ENCODE assay signal across 12 mouse cellular contexts in genomic region chr12:91495497-91496225, GRCm38 (mm10).
DNase-seq lines count a peak whose midpoint lies in the region; ATAC-seq and TF ChIP-seq lines count a peak whose summit lies in the region.
"Had no signal": no experiment of that assay in that cellular context is flagged by ENCODE, and none has a peak within 500 bp of the region (broad histone marks: within the 10 kb centered on the region; RNA-seq: fewer than 3 reads in every experiment).

No protein-coding gene starts in this region.

- no peak overlapping the region for H3K9ac ChIP-seq in intestine, postnatal 0 days (ENCODE audit: low read depth, low read length)
- H3K9ac ChIP-seq in intestine, embryonic 15.5 days = no peak overlapping the region
- H3K9ac ChIP-seq in hindbrain, embryonic 13.5 days = no peak overlapping the region; the same call in 1 of the 2 replicates
- H3K9ac ChIP-seq in midbrain, embryonic 16.5 days (ENCODE audit: low read depth, low read length) = no peak overlapping the region; the same call in 1 of the 2 replicates
- H3K9ac ChIP-seq in kidney, embryonic 16.5 days (replicated peaks; ENCODE audit: low read length) = no peak overlapping the region
- H3K9ac ChIP-seq: embryonic facial prominence, embryonic 13.5 days had no signal

- TF ChIP-seq CTCF in intestine, postnatal 0 days (IDR thresholded peaks at IDR 0.05; ENCODE audit: low read depth) = no peak

- peak overlapping the region; percentile 37 for H3K4me2 ChIP-seq in intestine, postnatal 0 days (replicated peaks; ENCODE audit: low read depth)
- no peak overlapping the region for H3K4me2 ChIP-seq in intestine, embryonic 15.5 days (replicated peaks)
- no peak overlapping the region for H3K4me2 ChIP-seq in hindbrain, embryonic 13.5 days
- peak overlapping the region; percentile 40 for H3K4me2 ChIP-seq in midbrain, embryonic 16.5 days (ENCODE audit: low read length)
- no peak overlapping the region for H3K4me2 ChIP-seq in kidney, embryonic 16.5 days (replicated peaks; ENCODE audit: low read depth, low read length)
- H3K4me2 ChIP-seq: embryonic facial prominence, embryonic 13.5 days had no signal

- H3K9me3 ChIP-seq in intestine, postnatal 0 days (ENCODE audit: control insufficient read depth) = no peaks in the 10 kb centered on the region
- H3K9me3 ChIP-seq in intestine, embryonic 15.5 days = no peaks in the 10 kb centered on the region
- no peaks in the 10 kb centered on the region for H3K9me3 ChIP-seq in forebrain, embryonic 10.5 days
- H3K9me3 ChIP-seq in hindbrain, embryonic 13.5 days = no peaks in the 10 kb centered on the region
- no peaks in the 10 kb centered on the region for H3K9me3 ChIP-seq in midbrain, embryonic 16.5 days (replicated peaks; ENCODE audit: control insufficient read depth, low read length, poor library complexity, severe bottlenecking)
- no peaks in the 10 kb centered on the region for H3K9me3 ChIP-seq in kidney, embryonic 16.5 days (ENCODE audit: low read length)
- H3K9me3 ChIP-seq: embryonic facial prominence, embryonic 13.5 days had no signal

- 42% methylated on average over 11 of the region's 11 CpGs for WGBS in intestine, postnatal 0 days
- 44% methylated on average over 11 of the region's 11 CpGs for WGBS in intestine, embryonic 15.5 days
- WGBS in forebrain, embryonic 10.5 days = 51% methylated on average over 11 of the region's 11 CpGs
- 54% methylated on average over 11 of the region's 11 CpGs for WGBS in hindbrain, embryonic 13.5 days
- 36% methylated on average over 10 of the region's 11 CpGs for WGBS in midbrain, embryonic 16.5 days
- WGBS in kidney, embryonic 16.5 days = 66% methylated on average over 10 of the region's 11 CpGs

- no peak for ATAC-seq in intestine, postnatal 0 days
- no peak for ATAC-seq in intestine, embryonic 15.5 days
- 0 out of 2 replicates have a peak, but pooled peaks have one; percentile 28 for ATAC-seq in hindbrain, embryonic 13.5 days (ENCODE audit: low FRiP score)
- peak; percentile 64; the same call in 1 of the 2 replicates for ATAC-seq in midbrain, embryonic 16.5 days
- no peak for ATAC-seq in kidney, embryonic 16.5 days (ENCODE audit: low FRiP score, low TSS enrichment)

- H3K27ac ChIP-seq in intestine, postnatal 0 days (ENCODE audit: low read depth, low read length) = no peak overlapping the region
- no peak overlapping the region for H3K27ac ChIP-seq in intestine, embryonic 15.5 days
- peak overlapping the region; percentile 66 for H3K27ac ChIP-seq in forebrain, embryonic 10.5 days
- peak overlapping the region; percentile 48 for H3K27ac ChIP-seq in hindbrain, embryonic 13.5 days
- no peak overlapping the region for H3K27ac ChIP-seq in midbrain, embryonic 16.5 days (ENCODE audit: low read length)
- no peak overlapping the region for H3K27ac ChIP-seq in kidney, embryonic 16.5 days (ENCODE audit: low read length)
- H3K27ac ChIP-seq: embryonic facial prominence, embryonic 13.5 days; kidney, postnatal 0 days had no signal

- no peaks in the 10 kb centered on the region for H3K27me3 ChIP-seq in intestine, postnatal 0 days (replicated peaks; ENCODE audit: control insufficient read depth, insufficient read depth, low read length)
- no peaks in the 10 kb centered on the region for H3K27me3 ChIP-seq in intestine, embryonic 15.5 days (replicated peaks)
- no peaks in the 10 kb centered on the region for H3K27me3 ChIP-seq in forebrain, embryonic 10.5 days (ENCODE audit: poor library complexity, severe bottlenecking)
- H3K27me3 ChIP-seq in hindbrain, embryonic 13.5 days = no peaks in the 10 kb centered on the region
- no peaks in the 10 kb centered on the region for H3K27me3 ChIP-seq in midbrain, embryonic 16.5 days (ENCODE audit: control insufficient read depth, insufficient read depth, low read depth, low read length)
- H3K27me3 ChIP-seq in kidney, embryonic 16.5 days (ENCODE audit: insufficient read depth, low read length) = no peaks in the 10 kb centered on the region
- H3K27me3 ChIP-seq: embryonic facial prominence, embryonic 13.5 days had no signal

- no peaks in the 10 kb centered on the region for H3K4me1 ChIP-seq in intestine, postnatal 0 days (replicated peaks; ENCODE audit: control insufficient read depth, insufficient read depth, low read length)
- no peaks in the 10 kb centered on the region for H3K4me1 ChIP-seq in intestine, embryonic 15.5 days (replicated peaks)
- peaks cover 23% of the 10 kb centered on the region for H3K4me1 ChIP-seq in forebrain, embryonic 10.5 days
- peaks cover 20% of the 10 kb centered on the region for H3K4me1 ChIP-seq in hindbrain, embryonic 13.5 days (replicated peaks)
- peaks cover 12% of the 10 kb centered on the region for H3K4me1 ChIP-seq in midbrain, embryonic 16.5 days (ENCODE audit: control insufficient read depth, insufficient read depth, low read length)
- no peaks in the 10 kb centered on the region for H3K4me1 ChIP-seq in kidney, embryonic 16.5 days (ENCODE audit: insufficient read depth, low read length)

- no peak for DNase-seq in forebrain, embryonic 10.5 days (ENCODE audit: extremely low spot score, low spot score)
- no peak for DNase-seq in layer of hippocampus, adult 9-10 months (ENCODE audit: low spot score)
- no peak for DNase-seq in cerebellum, adult 8-10 months
- DNase-seq: adrenal gland, adult 8-10 months; gastrocnemius, postnatal 36 days had no signal

- no peaks in the 10 kb centered on the region for H3K36me3 ChIP-seq in intestine, postnatal 0 days (ENCODE audit: control insufficient read depth, insufficient read depth)
- H3K36me3 ChIP-seq in intestine, embryonic 15.5 days = no peaks in the 10 kb centered on the region
- H3K36me3 ChIP-seq in forebrain, embryonic 10.5 days (replicated peaks) = no peaks in the 10 kb centered on the region
- no peaks in the 10 kb centered on the region for H3K36me3 ChIP-seq in hindbrain, embryonic 13.5 days
- H3K36me3 ChIP-seq in midbrain, embryonic 16.5 days (ENCODE audit: control insufficient read depth, insufficient read depth, low read length) = no peaks in the 10 kb centered on the region
- no peaks in the 10 kb centered on the region for H3K36me3 ChIP-seq in kidney, embryonic 16.5 days (ENCODE audit: insufficient read depth, low read length)
- H3K36me3 ChIP-seq: embryonic facial prominence, embryonic 13.5 days had no signal

- H3K4me3 ChIP-seq in intestine, postnatal 0 days (ENCODE audit: low read depth, low read length) = no peak overlapping the region
- H3K4me3 ChIP-seq in intestine, embryonic 15.5 days (replicated peaks) = no peak overlapping the region
- no peak overlapping the region for H3K4me3 ChIP-seq in forebrain, embryonic 10.5 days
- no peak overlapping the region for H3K4me3 ChIP-seq in hindbrain, embryonic 13.5 days
- H3K4me3 ChIP-seq in midbrain, embryonic 16.5 days (ENCODE audit: low read depth, low read length) = no peak overlapping the region
- H3K4me3 ChIP-seq in kidney, embryonic 16.5 days (ENCODE audit: low read length) = no peak overlapping the region
- H3K4me3 ChIP-seq: embryonic facial prominence, embryonic 13.5 days had no signal

Comparison
In these comparisons a context has a peak if more than half of its experiments do, and no peak if none do; other contexts are left out.
1. H3K4me2 ChIP-seq: peak in intestine, postnatal 0 days (single experiment) and midbrain, embryonic 16.5 days (single experiment); none in intestine, embryonic 15.5 days (single experiment), hindbrain, embryonic 13.5 days (single experiment) and kidney, embryonic 16.5 days (single experiment).
2. ATAC-seq: peak in hindbrain, embryonic 13.5 days (single experiment) and midbrain, embryonic 16.5 days (single experiment); none in intestine, postnatal 0 days (single experiment), intestine, embryonic 15.5 days (single experiment) and kidney, embryonic 16.5 days (single experiment).
3. H3K27ac ChIP-seq: peak in forebrain, embryonic 10.5 days (single experiment) and hindbrain, embryonic 13.5 days (single experiment); none in intestine, postnatal 0 days (single experiment), intestine, embryonic 15.5 days (single experiment), midbrain, embryonic 16.5 days (single experiment) and kidney, embryonic 16.5 days (single experiment).